Mouse (Mus musculus): Measurements from ENCODE around the gene Chst15. TPM values are rescaled to one million over a fixed set of nuclear protein-coding genes. Genes with fewer than 3 reads are reported as not detected.

Chst15 gene
- total RNA-seq, 2 experiments from 2014 or later, result 33.0 to 34.1 TPM

Other genes with a start within 250 kb of the Chst15 start
- gene Cpxm2, start 162.5 kb downstream of the Chst15 start, total RNA-seq (2021), result 1 to 10 TPM; 5.1 to 6.7 TPM

Measured in layer of hippocampus, postnatal 10 days (tissue).